Mouse (Mus musculus) lung, postnatal 0 days (tissue): ENCODE data around the gene Ep400.

Source experiments
- CTCF ChIP-seq: IDR thresholded peaks from 2 replicates; pipeline ENCODE4 v1.5.1; 2016; ENCODE audit warnings: antibody characterized with exemption, mild to moderate bottlenecking
- EP300 ChIP-seq: IDR thresholded peaks from 2 replicates; pipeline ENCODE4 v1.6.1; 2016; ENCODE audit warnings: antibody characterized with exemption, mild to moderate bottlenecking, control low read depth

- TF ChIP-seq CTCF (no peak), EP300 (no peak)
These were observed 30.8 kb downstream of the Ep400 start for GRCm38 (mm10) chr5:110739496-110740275.
